Mouse (Mus musculus): ENCODE data around the gene Ugt1a8.

- TF ChIP-seq POLR2A (IDR thresholded peaks at IDR 0.05; ENCODE audit: low read depth, low read length), result no peak
- TF ChIP-seq CTCF (conservative IDR thresholded peaks at IDR 0.05; ENCODE audit: insufficient read depth, insufficient read length, low read depth, low read length), result no peak
Observed at GRCm38 (mm10) chr1:88226670-88227379, 139.2 kb downstream of the Ugt1a8 start, which contains the start of gene Mroh2a.
